Mouse (Mus musculus): ENCODE results near the gene Cluh.

The Cluh gene

GRCm38 (mm10) chr11:74649095-74649646, at the start of gene Cluh:
Gene Cluh (plus strand): TSS chr11:74649495.
- peak; percentile 68; the same call in 1 of the 2 replicates for TF ChIP-seq GATA4 (IDR thresholded peaks at IDR 0.05; ENCODE audit: insufficient replicate concordance, low read length)

- no peak for TF ChIP-seq GATA4 (IDR thresholded peaks at IDR 0.05; ENCODE audit: insufficient replicate concordance, low read length)
Measured at GRCm38 (mm10) chr11:74602286-74602685, 47.0 kb upstream of the Cluh start.

- no peak for TF ChIP-seq GATA4 (IDR thresholded peaks at IDR 0.05; ENCODE audit: insufficient replicate concordance, low read length)
Measured at GRCm38 (mm10) chr11:74610068-74610467, 39.2 kb upstream of the Cluh start.

GRCm38 (mm10) chr11:74610545-74611176, 38.6 kb upstream of the Cluh start, which contains the start of gene Rap1gap2:
Gene Rap1gap2 (minus strand): TSS chr11:74610915.
- TF ChIP-seq GATA4 (IDR thresholded peaks at IDR 0.05; ENCODE audit: insufficient replicate concordance, low read length), result no peak

GRCm38 (mm10) chr11:74611437-74611836, 37.9 kb upstream of the Cluh start:
- TF ChIP-seq GATA4 (IDR thresholded peaks at IDR 0.05; ENCODE audit: insufficient replicate concordance, low read length), result no peak

- no peak for TF ChIP-seq GATA4 (IDR thresholded peaks at IDR 0.05; ENCODE audit: insufficient replicate concordance, low read length)
Measured at GRCm38 (mm10) chr11:74613428-74613827, 35.9 kb upstream of the Cluh start.

- no peak for TF ChIP-seq GATA4 (IDR thresholded peaks at IDR 0.05; ENCODE audit: insufficient replicate concordance, low read length)
Measured at GRCm38 (mm10) chr11:74615571-74615970, 33.7 kb upstream of the Cluh start.

- TF ChIP-seq GATA4 (IDR thresholded peaks at IDR 0.05; ENCODE audit: insufficient replicate concordance, low read length), result no peak
Measured at GRCm38 (mm10) chr11:74619201-74619955, 29.9 kb upstream of the Cluh start, which contains the start of gene Ccdc92b. Gene Ccdc92b (plus strand): TSS chr11:74619605.

GRCm38 (mm10) chr11:74619956-74620300, 29.4 kb upstream of the Cluh start:
- no peak for TF ChIP-seq GATA4 (IDR thresholded peaks at IDR 0.05; ENCODE audit: insufficient replicate concordance, low read length)

- no peak for TF ChIP-seq GATA4 (IDR thresholded peaks at IDR 0.05; ENCODE audit: insufficient replicate concordance, low read length)
Measured at GRCm38 (mm10) chr11:74621974-74622669, 27.2 kb upstream of the Cluh start.

- TF ChIP-seq GATA4 (IDR thresholded peaks at IDR 0.05; ENCODE audit: insufficient replicate concordance, low read length), result peak; percentile 14; the same call in 1 of the 2 replicates
Measured at GRCm38 (mm10) chr11:74623693-74624092, 25.6 kb upstream of the Cluh start.

- no peak for TF ChIP-seq GATA4 (IDR thresholded peaks at IDR 0.05; ENCODE audit: insufficient replicate concordance, low read length)
Measured at GRCm38 (mm10) chr11:74625333-74625732, 24.0 kb upstream of the Cluh start.

- TF ChIP-seq GATA4 (IDR thresholded peaks at IDR 0.05; ENCODE audit: insufficient replicate concordance, low read length), result no peak
Measured at GRCm38 (mm10) chr11:74627481-74627880, 21.8 kb upstream of the Cluh start.

- TF ChIP-seq GATA4 (IDR thresholded peaks at IDR 0.05; ENCODE audit: insufficient replicate concordance, low read length), result no peak
Measured at GRCm38 (mm10) chr11:74631880-74632789, 17.2 kb upstream of the Cluh start.

All from liver, adult (tissue).